Mouse (Mus musculus): ENCODE data around the gene Fbp2. TPM values are rescaled to one million over a fixed set of nuclear protein-coding genes. Genes with fewer than 3 reads are reported as not detected.
"Not testable (repeated sequence)": the region's sequence is repeated elsewhere in the genome, so short reads cannot be mapped to it uniquely, and the experiment has no call there.

The Fbp2 gene
- total and polyA plus RNA-seq, 2 experiments from 2014 or later, result 9.6 to 11.1 TPM

- H3K4me2 ChIP-seq (ENCODE audit: low read depth, low read length), result no peak overlapping the region
- 0 out of 2 replicates have a peak, but pooled peaks cover 3% of the 10 kb centered on the region for H3K4me1 ChIP-seq (ENCODE audit: control insufficient read depth, insufficient read depth)
- WGBS, result 58% methylated on average over 6 of the region's 6 CpGs
- H3K9ac ChIP-seq (replicated peaks; ENCODE audit: low read depth, low read length), result no peak overlapping the region
- no peak overlapping the region for H3K27ac ChIP-seq (ENCODE audit: low read depth)
- TF ChIP-seq CTCF (IDR thresholded peaks at IDR 0.05; ENCODE audit: low read depth), result no peak
- TF ChIP-seq EP300 (IDR thresholded peaks at IDR 0.05; ENCODE audit: low read depth), result no peak
- H3K36me3 ChIP-seq (replicated peaks; ENCODE audit: control insufficient read depth, insufficient read depth, low read length), result no peaks in the 10 kb centered on the region
- H3K27me3 ChIP-seq (ENCODE audit: control insufficient read depth, insufficient read depth, low read length), result no peaks in the 10 kb centered on the region
- no peak for DNase-seq (ENCODE audit: low spot score)
- no peaks in the 10 kb centered on the region for H3K9me3 ChIP-seq (replicated peaks; ENCODE audit: control insufficient read depth, low read length)
- no peak overlapping the region for H3K4me3 ChIP-seq (ENCODE audit: low read depth, low read length)
- ATAC-seq (ENCODE audit: insufficient read depth, low read depth), result no peak
Measured at GRCm38 (mm10) chr13:62863771-62864170, 5.5 kb upstream of the Fbp2 start.

- H3K4me2 ChIP-seq (ENCODE audit: low read depth, low read length), result no peak overlapping the region
- H3K4me1 ChIP-seq (ENCODE audit: control insufficient read depth, insufficient read depth), result 0 out of 2 replicates have a peak, but pooled peaks cover 9% of the 10 kb centered on the region
- no peak overlapping the region for H3K4me3 ChIP-seq (ENCODE audit: low read depth, low read length)
- H3K9ac ChIP-seq (replicated peaks; ENCODE audit: low read depth, low read length), result no peak overlapping the region
- DNase-seq (ENCODE audit: low spot score) (no peak), ATAC-seq (ENCODE audit: insufficient read depth, low read depth) (no peak)
- H3K27ac ChIP-seq (ENCODE audit: low read depth), result no peak overlapping the region
- TF ChIP-seq EP300 (IDR thresholded peaks at IDR 0.05; ENCODE audit: low read depth) (no peak), CTCF (IDR thresholded peaks at IDR 0.05; ENCODE audit: low read depth) (no peak)
- no peaks in the 10 kb centered on the region for H3K9me3 ChIP-seq (replicated peaks; ENCODE audit: control insufficient read depth, low read length)
- no peaks in the 10 kb centered on the region for H3K27me3 ChIP-seq (ENCODE audit: control insufficient read depth, insufficient read depth, low read length)
- WGBS, result 61% methylated on average over 3 of the region's 3 CpGs
- H3K36me3 ChIP-seq (replicated peaks; ENCODE audit: control insufficient read depth, insufficient read depth, low read length), result no peaks in the 10 kb centered on the region
Measured at GRCm38 (mm10) chr13:62862875-62863274, 4.7 kb upstream of the Fbp2 start.

- no peak overlapping the region for H3K27ac ChIP-seq (ENCODE audit: low read depth)
- H3K4me1 ChIP-seq (ENCODE audit: control insufficient read depth, insufficient read depth), result peaks cover 9% of the 10 kb centered on the region; the same call in 1 of the 2 replicates
- TF ChIP-seq CTCF (IDR thresholded peaks at IDR 0.05; ENCODE audit: low read depth) (no peak), EP300 (IDR thresholded peaks at IDR 0.05; ENCODE audit: low read depth) (no peak)
- WGBS, result 87% methylated on average over 4 of the region's 4 CpGs
- no peak for ATAC-seq (ENCODE audit: insufficient read depth, low read depth)
- no peak overlapping the region for H3K4me3 ChIP-seq (ENCODE audit: low read depth, low read length)
- DNase-seq (ENCODE audit: low spot score), result no peak
- no peaks in the 10 kb centered on the region for H3K36me3 ChIP-seq (replicated peaks; ENCODE audit: control insufficient read depth, insufficient read depth, low read length)
- H3K4me2 ChIP-seq (ENCODE audit: low read depth, low read length), result no peak overlapping the region
- no peaks in the 10 kb centered on the region for H3K9me3 ChIP-seq (replicated peaks; ENCODE audit: control insufficient read depth, low read length)
- no peaks in the 10 kb centered on the region for H3K27me3 ChIP-seq (ENCODE audit: control insufficient read depth, insufficient read depth, low read length)
- H3K9ac ChIP-seq (replicated peaks; ENCODE audit: low read depth, low read length), result no peak overlapping the region
Measured at GRCm38 (mm10) chr13:62860068-62860467, 1.8 kb upstream of the Fbp2 start.

DNA sequence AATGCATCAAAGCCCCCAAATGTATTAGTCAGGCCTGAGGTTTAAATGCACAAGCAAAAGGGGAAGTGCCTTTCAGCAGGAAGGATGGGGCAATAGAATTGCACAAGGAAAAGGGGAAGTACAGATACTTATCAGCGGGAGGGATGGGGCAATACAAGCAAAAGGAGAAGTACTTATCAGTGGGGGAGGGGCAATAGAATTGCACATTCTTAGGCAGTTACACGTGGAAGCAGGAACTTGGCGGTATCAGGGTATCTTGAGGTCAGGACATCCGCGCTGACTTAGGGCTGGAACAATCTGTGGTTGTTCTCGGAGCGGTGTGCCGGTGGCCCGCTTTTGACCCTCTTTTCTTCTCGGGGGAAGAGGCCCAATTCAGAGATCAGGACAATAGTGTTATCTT lies 1.0 kb upstream of the Fbp2 start:
- WGBS, result 64% methylated on average over 10 of the region's 10 CpGs
- not testable (repeated sequence) for H3K4me3 ChIP-seq (ENCODE audit: low read depth, low read length); DNase-seq (ENCODE audit: low spot score); H3K36me3 ChIP-seq (replicated peaks; ENCODE audit: control insufficient read depth, insufficient read depth, low read length); H3K9me3 ChIP-seq (replicated peaks; ENCODE audit: control insufficient read depth, low read length); H3K27me3 ChIP-seq (ENCODE audit: control insufficient read depth, insufficient read depth, low read length); H3K27ac ChIP-seq (ENCODE audit: low read depth); H3K9ac ChIP-seq (replicated peaks; ENCODE audit: low read depth, low read length); ATAC-seq (ENCODE audit: insufficient read depth, low read depth); H3K4me2 ChIP-seq (ENCODE audit: low read depth, low read length); H3K4me1 ChIP-seq (ENCODE audit: control insufficient read depth, insufficient read depth)

DNA sequence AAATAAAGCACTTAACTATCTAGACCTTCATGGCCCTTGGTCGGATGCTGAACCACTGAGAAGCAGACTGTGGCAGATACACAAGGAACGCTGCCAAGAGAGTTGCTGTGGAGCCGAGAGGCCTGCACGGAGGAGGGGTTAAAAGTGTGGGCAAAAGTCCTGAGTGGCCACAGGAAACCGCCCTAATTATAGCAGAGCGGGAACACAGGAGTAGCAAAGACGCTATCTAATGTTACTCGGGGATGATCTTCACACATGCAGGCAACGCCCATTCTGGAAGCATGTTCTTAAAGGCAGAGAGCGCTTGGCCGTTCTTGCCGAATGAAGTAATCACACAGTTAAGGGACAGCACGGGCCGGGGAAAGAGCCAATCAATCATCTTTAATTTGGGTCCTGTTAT lies 1.4 kb downstream of the Fbp2 start:
- no peak overlapping the region for H3K4me3 ChIP-seq (ENCODE audit: low read depth, low read length)
- H3K27ac ChIP-seq (ENCODE audit: low read depth), result no peak overlapping the region
- DNase-seq (ENCODE audit: low spot score) (no peak), ATAC-seq (ENCODE audit: insufficient read depth, low read depth) (no peak)
- H3K36me3 ChIP-seq (replicated peaks; ENCODE audit: control insufficient read depth, insufficient read depth, low read length), result no peaks in the 10 kb centered on the region
- peaks cover 9% of the 10 kb centered on the region; the same call in 1 of the 2 replicates for H3K4me1 ChIP-seq (ENCODE audit: control insufficient read depth, insufficient read depth)
- H3K27me3 ChIP-seq (ENCODE audit: control insufficient read depth, insufficient read depth, low read length), result no peaks in the 10 kb centered on the region
- H3K9me3 ChIP-seq (replicated peaks; ENCODE audit: control insufficient read depth, low read length), result no peaks in the 10 kb centered on the region
- WGBS, result 69% methylated on average over 14 of the region's 14 CpGs
- no peak overlapping the region for H3K9ac ChIP-seq (replicated peaks; ENCODE audit: low read depth, low read length)
- H3K4me2 ChIP-seq (ENCODE audit: low read depth, low read length), result no peak overlapping the region
- TF ChIP-seq EP300 (IDR thresholded peaks at IDR 0.05; ENCODE audit: low read depth), result no peak
- no peak for TF ChIP-seq CTCF (IDR thresholded peaks at IDR 0.05; ENCODE audit: low read depth)

DNA sequence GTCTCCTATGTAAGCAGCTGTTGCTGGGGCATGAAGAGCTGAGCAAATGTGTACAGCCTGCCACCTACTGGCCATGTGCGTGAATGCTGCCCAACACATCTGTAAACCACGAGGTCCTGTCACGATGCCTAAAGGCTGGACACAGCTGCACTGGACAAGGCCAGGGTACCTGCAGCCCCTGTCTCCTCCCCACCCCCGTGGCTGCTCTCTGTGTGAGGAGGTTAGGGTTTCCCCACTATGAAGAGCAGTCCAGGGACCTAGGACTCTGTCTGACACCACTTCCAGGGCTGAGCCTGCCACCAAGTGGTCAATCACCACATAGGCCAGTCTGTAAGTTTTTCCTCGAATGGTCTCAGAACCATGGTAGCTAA lies 1.9 kb downstream of the Fbp2 start:
- 5% methylated on average over 5 of the region's 5 CpGs for WGBS
- Histone ChIP-seq H3K4me2 (ENCODE audit: low read depth, low read length) (peak overlapping the region; percentile 62), H3K4me1 (ENCODE audit: control insufficient read depth, insufficient read depth) (peaks cover 9% of the 10 kb centered on the region; the same call in 1 of the 2 replicates), H3K36me3 (replicated peaks; ENCODE audit: control insufficient read depth, insufficient read depth, low read length) (no peaks in the 10 kb centered on the region), H3K27me3 (ENCODE audit: control insufficient read depth, insufficient read depth, low read length) (no peaks in the 10 kb centered on the region), H3K27ac (ENCODE audit: low read depth) (no peak overlapping the region), H3K9ac (replicated peaks; ENCODE audit: low read depth, low read length) (no peak overlapping the region), H3K4me3 (ENCODE audit: low read depth, low read length) (peak overlapping the region; percentile 38), H3K9me3 (replicated peaks; ENCODE audit: control insufficient read depth, low read length) (no peaks in the 10 kb centered on the region)
- ATAC-seq (ENCODE audit: insufficient read depth, low read depth) (peak; percentile 77), DNase-seq (ENCODE audit: low spot score) (peak; percentile 80)
- TF ChIP-seq EP300 (IDR thresholded peaks at IDR 0.05; ENCODE audit: low read depth) (no peak), CTCF (IDR thresholded peaks at IDR 0.05; ENCODE audit: low read depth) (peak; percentile 85)

Measured in heart, postnatal 0 days (tissue).